Mouse (Mus musculus): ENCODE data around the gene Snrnp48. TPM values are rescaled to one million over a fixed set of nuclear protein-coding genes. Genes with fewer than 3 reads are reported as not detected.

Snrnp48 gene
- total and polyA plus RNA-seq, 2 experiments from 2014 or later = 9.6 to 21.2 TPM

GRCm38 (mm10) chr13:38167056-38167455 is 37.7 kb upstream of the Snrnp48 start:
- Histone ChIP-seq H3K27me3 (ENCODE audit: insufficient read depth, low read length) (no peaks in the 10 kb centered on the region), H3K27ac (ENCODE audit: low read depth, low read length) (no peak overlapping the region), H3K4me3 (ENCODE audit: low read depth, low read length) (no peak overlapping the region), H3K9ac (replicated peaks; ENCODE audit: low read length, poor library complexity, severe bottlenecking) (no peak overlapping the region), H3K9me3 (ENCODE audit: low read length) (no peaks in the 10 kb centered on the region), H3K4me2 (ENCODE audit: low read depth, low read length, poor library complexity, severe bottlenecking) (no peak overlapping the region), H3K4me1 (ENCODE audit: insufficient read depth, low read length) (no peaks in the 10 kb centered on the region), H3K36me3 (ENCODE audit: insufficient read depth, low read length) (no peaks in the 10 kb centered on the region)
- 89% methylated on average over 3 of the region's 3 CpGs for WGBS
- DNase-seq (ENCODE audit: low spot score) (no peak), ATAC-seq (ENCODE audit: low FRiP score) (no peak)
- TF ChIP-seq CTCF (IDR thresholded peaks at IDR 0.05) = no peak

DNA sequence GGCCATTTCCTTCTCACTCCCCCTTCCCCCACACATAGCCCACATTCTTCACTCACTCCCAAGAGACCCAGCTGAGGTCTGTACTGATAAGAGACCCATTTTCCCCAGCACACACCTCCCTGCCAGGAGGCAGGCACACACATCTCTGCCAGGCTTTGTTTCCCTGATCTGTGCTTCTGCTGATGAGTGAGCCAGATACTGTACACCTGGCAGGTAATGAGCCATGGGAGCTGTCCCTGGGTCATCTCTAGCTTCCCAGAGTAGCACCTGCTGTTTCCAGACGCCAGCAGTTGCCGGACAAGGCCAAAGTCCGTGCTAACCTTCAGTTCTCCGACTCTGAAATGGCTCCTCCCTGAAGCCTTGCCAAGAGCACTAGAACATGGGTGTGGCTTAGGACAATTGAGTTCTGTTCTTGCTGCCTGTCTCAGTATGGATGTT is 34.0 kb upstream of the Snrnp48 start:
- H3K9ac ChIP-seq (replicated peaks; ENCODE audit: low read length, poor library complexity, severe bottlenecking) = no peak overlapping the region
- no peaks in the 10 kb centered on the region for H3K36me3 ChIP-seq (ENCODE audit: insufficient read depth, low read length)
- no peak overlapping the region for H3K4me3 ChIP-seq (ENCODE audit: low read depth, low read length)
- H3K4me1 ChIP-seq (ENCODE audit: insufficient read depth, low read length) = no peaks in the 10 kb centered on the region
- 66% methylated on average over 4 of the region's 4 CpGs for WGBS
- H3K4me2 ChIP-seq (ENCODE audit: low read depth, low read length, poor library complexity, severe bottlenecking) = no peak overlapping the region
- no peaks in the 10 kb centered on the region for H3K9me3 ChIP-seq (ENCODE audit: low read length)
- ATAC-seq (ENCODE audit: low FRiP score) (no peak), DNase-seq (ENCODE audit: low spot score) (no peak)
- no peak for TF ChIP-seq CTCF (IDR thresholded peaks at IDR 0.05)
- no peaks in the 10 kb centered on the region for H3K27me3 ChIP-seq (ENCODE audit: insufficient read depth, low read length)
- no peak overlapping the region for H3K27ac ChIP-seq (ENCODE audit: low read depth, low read length)

DNA sequence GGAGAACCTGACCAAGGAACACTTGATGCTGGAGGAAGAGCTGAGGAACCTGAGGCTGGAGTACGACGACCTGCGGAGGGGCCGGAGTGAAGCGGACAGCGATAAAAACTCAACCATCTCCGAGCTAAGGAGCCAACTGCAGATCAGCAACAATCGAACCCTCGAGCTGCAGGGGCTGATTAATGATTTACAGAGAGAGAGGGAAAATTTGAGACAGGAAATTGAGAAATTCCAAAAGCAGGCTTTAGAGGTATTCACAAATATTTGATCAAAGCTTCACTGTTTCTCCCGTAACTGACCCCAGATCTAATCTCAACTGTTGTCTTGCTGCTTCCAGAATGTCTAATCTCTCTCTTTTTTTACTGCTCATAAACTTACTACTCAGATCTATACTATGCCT is 11.3 kb upstream of the Snrnp48 start:
- DNase-seq (ENCODE audit: low spot score) = no peak
- no peak overlapping the region for H3K4me3 ChIP-seq (ENCODE audit: low read depth, low read length)
- 88% methylated on average over 10 of the region's 10 CpGs for WGBS

GRCm38 (mm10) chr13:38201413-38201812 is 3.3 kb upstream of the Snrnp48 start:
- Histone ChIP-seq H3K4me2 (ENCODE audit: low read depth, low read length, poor library complexity, severe bottlenecking) (no peak overlapping the region), H3K9me3 (ENCODE audit: low read length) (peaks cover 10% of the 10 kb centered on the region; the same call in 1 of the 2 replicates), H3K9ac (replicated peaks; ENCODE audit: low read length, poor library complexity, severe bottlenecking) (no peak overlapping the region), H3K4me3 (ENCODE audit: low read depth, low read length) (no peak overlapping the region), H3K27ac (ENCODE audit: low read depth, low read length) (no peak overlapping the region), H3K4me1 (ENCODE audit: insufficient read depth, low read length) (peaks cover 3% of the 10 kb centered on the region; the same call in 1 of the 2 replicates), H3K27me3 (ENCODE audit: insufficient read depth, low read length) (no peaks in the 10 kb centered on the region), H3K36me3 (ENCODE audit: insufficient read depth, low read length) (no peaks in the 10 kb centered on the region)
- WGBS = 83% methylated on average over 6 of the region's 6 CpGs
- no peak for ATAC-seq (ENCODE audit: low FRiP score)
- TF ChIP-seq CTCF (IDR thresholded peaks at IDR 0.05) = no peak
- no peak for DNase-seq (ENCODE audit: low spot score)

More for the DNA sequence above, 11.3 kb upstream of the Snrnp48 start:
- Histone ChIP-seq H3K9me3 (ENCODE audit: low read length) (peaks cover 19% of the 10 kb centered on the region; the same call in 1 of the 2 replicates), H3K4me2 (ENCODE audit: low read depth, low read length, poor library complexity, severe bottlenecking) (no peak overlapping the region), H3K36me3 (ENCODE audit: insufficient read depth, low read length) (no peaks in the 10 kb centered on the region), H3K4me1 (ENCODE audit: insufficient read depth, low read length) (no peaks in the 10 kb centered on the region), H3K9ac (replicated peaks; ENCODE audit: low read length, poor library complexity, severe bottlenecking) (no peak overlapping the region), H3K27me3 (ENCODE audit: insufficient read depth, low read length) (no peaks in the 10 kb centered on the region), H3K27ac (ENCODE audit: low read depth, low read length) (no peak overlapping the region)
- ATAC-seq (ENCODE audit: low FRiP score) = no peak
- no peak for TF ChIP-seq CTCF (IDR thresholded peaks at IDR 0.05)

DNA sequence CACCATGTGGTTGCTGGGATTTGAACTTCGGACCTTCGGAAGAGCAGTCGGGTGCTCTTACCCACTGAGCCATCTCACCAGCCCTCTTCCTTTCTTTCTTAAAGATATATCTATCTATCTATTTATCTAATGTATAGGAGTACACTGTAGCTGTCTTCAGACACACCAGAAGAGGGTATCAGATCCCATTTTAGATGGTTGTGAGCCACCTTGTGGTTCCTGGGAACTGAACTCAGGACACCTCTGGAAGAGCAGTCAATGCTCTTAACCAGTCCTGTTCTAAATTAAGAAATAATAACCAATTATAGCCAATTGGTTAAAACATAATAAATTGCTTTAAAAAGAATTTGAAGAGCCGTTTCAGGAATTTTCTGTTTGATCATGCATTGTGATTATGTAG is 567 bp upstream of the Snrnp48 start:
- DNase-seq (ENCODE audit: low spot score) (no peak), ATAC-seq (ENCODE audit: low FRiP score) (no peak)
- no peak for TF ChIP-seq CTCF (IDR thresholded peaks at IDR 0.05)
- Histone ChIP-seq H3K27ac (ENCODE audit: low read depth, low read length) (no peak overlapping the region), H3K36me3 (ENCODE audit: insufficient read depth, low read length) (no peaks in the 10 kb centered on the region), H3K4me3 (ENCODE audit: low read depth, low read length) (peak overlapping the region; percentile 77; the same call in 1 of the 2 replicates), H3K4me1 (ENCODE audit: insufficient read depth, low read length) (peaks cover 3% of the 10 kb centered on the region; the same call in 1 of the 2 replicates), H3K9me3 (ENCODE audit: low read length) (no peaks in the 10 kb centered on the region), H3K9ac (replicated peaks; ENCODE audit: low read length, poor library complexity, severe bottlenecking) (no peak overlapping the region), H3K27me3 (ENCODE audit: insufficient read depth, low read length) (no peaks in the 10 kb centered on the region), H3K4me2 (ENCODE audit: low read depth, low read length, poor library complexity, severe bottlenecking) (peak overlapping the region; percentile 50)
- 60% methylated on average over 4 of the region's 4 CpGs for WGBS

DNA sequence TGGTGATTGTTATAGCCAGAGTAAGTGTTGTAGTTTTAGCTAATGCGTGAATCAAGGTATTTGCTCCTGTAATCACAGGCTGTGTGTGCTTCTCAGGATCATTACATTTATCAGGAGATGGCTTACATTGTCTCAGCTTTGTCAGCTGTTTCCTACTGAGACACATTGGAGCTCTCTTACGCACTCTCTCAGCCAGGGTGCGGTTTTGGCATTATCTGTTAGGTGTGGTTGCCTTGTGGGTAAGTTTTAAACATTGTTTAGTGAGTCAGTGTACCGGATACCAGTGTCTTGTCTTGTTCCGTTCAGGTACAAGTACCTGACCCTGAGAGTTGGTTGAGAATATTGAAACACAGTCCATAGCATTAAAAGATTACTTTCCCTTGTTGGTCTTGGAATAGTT is 6.4 kb downstream of the Snrnp48 start:
- Histone ChIP-seq H3K4me3 (ENCODE audit: low read depth, low read length) (no peak overlapping the region), H3K36me3 (ENCODE audit: insufficient read depth, low read length) (peaks cover 20% of the 10 kb centered on the region), H3K4me1 (ENCODE audit: insufficient read depth, low read length) (no peaks in the 10 kb centered on the region), H3K27me3 (ENCODE audit: insufficient read depth, low read length) (no peaks in the 10 kb centered on the region), H3K9ac (replicated peaks; ENCODE audit: low read length, poor library complexity, severe bottlenecking) (no peak overlapping the region), H3K27ac (ENCODE audit: low read depth, low read length) (no peak overlapping the region), H3K4me2 (ENCODE audit: low read depth, low read length, poor library complexity, severe bottlenecking) (no peak overlapping the region), H3K9me3 (ENCODE audit: low read length) (no peaks in the 10 kb centered on the region)
- 93% methylated on average over 5 of the region's 5 CpGs for WGBS
- ATAC-seq (ENCODE audit: low FRiP score) = no peak
- TF ChIP-seq CTCF (IDR thresholded peaks at IDR 0.05) = no peak
- DNase-seq (ENCODE audit: low spot score) = no peak
